Mouse (Mus musculus) frontal cortex, postnatal 36 days (tissue): ENCODE results near the gene Setd5.

Source experiments
- DNase-seq, 2 experiments: peaks; one replicate each; pipeline ENCODE4 v3.0.0; 2022; ENCODE audit warnings: low spot score in 2 of 2

The Setd5 gene

DNA sequence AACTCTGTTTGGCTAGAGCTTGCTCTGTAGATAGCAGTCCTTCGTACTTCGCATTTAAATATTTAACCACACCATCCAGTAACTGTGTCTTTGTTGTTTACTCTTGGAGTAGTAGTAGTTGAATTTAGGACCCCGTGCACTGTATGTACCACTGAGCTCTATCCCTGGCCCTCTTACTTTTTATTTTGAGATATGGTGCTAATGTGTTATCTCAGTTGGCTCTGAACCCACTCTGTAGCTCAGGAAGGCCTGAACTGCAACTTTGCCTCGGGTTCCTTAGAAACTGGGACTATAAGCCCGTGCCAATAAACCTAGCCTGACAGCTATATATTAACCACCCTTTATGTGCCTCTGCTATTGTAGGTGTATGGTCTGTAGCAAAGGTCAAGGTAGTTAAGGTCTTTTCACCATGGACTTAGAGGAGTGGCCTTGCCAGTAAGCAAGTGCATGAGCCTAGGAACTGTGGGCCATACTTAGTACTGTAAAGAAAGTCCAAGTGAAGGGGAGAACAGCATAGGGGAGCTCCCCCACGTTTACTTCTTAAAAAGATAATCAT lies 22.5 kb upstream of the Setd5 start:
- DNase-seq, result no peak

GRCm38 (mm10) chr6:113060892-113061563 lies 16.1 kb upstream of the Setd5 start:
- no peak for DNase-seq

DNA sequence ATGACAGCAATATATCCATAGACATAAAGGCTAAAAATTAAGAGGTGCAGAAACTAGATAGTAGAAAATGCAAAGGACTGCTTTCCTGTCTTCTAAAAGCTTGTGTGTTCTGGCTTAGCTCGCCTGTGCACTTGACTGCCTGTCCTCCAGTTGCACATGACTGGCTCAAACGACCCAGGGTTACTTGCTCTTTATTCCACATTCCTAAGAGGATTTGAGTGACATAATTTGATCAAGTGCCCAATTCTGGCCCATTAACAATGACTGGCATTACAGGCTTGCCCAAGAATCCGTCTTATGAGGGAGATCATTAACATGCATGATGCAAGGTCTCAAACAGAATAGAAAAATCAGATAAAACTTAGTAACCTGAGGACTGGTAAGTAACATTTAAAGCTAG lies 14.9 kb upstream of the Setd5 start:
- no peak for DNase-seq

DNA sequence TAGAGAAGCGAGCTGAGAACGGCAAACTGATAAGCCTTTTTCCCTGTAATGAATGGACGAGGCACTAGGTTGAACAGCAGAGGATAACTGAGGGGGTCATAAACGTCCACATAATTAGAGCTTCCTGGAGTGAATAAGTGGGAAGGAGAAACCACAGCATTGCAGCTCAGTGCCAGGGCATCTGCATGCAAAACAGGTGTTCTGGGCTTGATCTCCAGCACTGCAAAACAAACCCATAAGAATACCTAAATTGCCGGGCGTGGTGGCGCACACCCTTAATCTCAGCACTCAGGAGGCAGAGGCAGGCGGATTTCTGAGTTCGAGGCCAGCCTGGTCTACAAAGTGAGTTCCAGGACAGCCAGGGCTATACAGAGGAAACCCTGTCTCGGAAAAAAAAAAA lies 13.8 kb upstream of the Setd5 start:
- no peak for DNase-seq

GRCm38 (mm10) chr6:113065186-113065585 lies 12.0 kb upstream of the Setd5 start:
- DNase-seq, result no peak

- no peak for DNase-seq
Measured at GRCm38 (mm10) chr6:113069154-113069553, 8.0 kb upstream of the Setd5 start.

DNA sequence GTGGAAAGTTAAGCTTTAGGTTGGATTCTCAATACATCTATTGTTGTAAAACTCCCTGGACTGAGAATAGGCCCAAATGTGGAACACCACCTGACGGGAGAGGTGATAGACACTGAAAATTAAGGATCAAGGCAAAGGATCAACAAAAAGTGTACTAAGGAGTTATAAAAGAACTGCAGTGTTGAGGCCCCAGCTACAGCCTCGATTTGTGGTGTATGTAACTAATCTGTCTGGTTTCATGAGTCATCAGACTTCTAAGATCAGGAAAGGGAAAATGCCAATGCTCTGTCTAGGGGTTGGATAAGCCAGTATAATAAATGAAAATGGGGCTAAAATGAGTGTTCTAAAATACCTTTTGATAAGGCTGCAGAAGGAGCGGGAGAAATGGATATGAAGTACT lies 1.9 kb upstream of the Setd5 start:
- DNase-seq, result no peak

GRCm38 (mm10) chr6:113076012-113076685 lies 1.0 kb upstream of the Setd5 start:
- peak; percentile 85 to 91 for DNase-seq

- no peak for DNase-seq
Measured at GRCm38 (mm10) chr6:113077569-113078030, 435 bp downstream of the Setd5 start.

GRCm38 (mm10) chr6:113078031-113078721 lies 1.0 kb downstream of the Setd5 start:
- DNase-seq, result peak; percentile 31 to 38

- peak in 1 of 2 experiments; percentile 30 for DNase-seq
Measured at GRCm38 (mm10) chr6:113079492-113079891, 2.3 kb downstream of the Setd5 start.

DNA sequence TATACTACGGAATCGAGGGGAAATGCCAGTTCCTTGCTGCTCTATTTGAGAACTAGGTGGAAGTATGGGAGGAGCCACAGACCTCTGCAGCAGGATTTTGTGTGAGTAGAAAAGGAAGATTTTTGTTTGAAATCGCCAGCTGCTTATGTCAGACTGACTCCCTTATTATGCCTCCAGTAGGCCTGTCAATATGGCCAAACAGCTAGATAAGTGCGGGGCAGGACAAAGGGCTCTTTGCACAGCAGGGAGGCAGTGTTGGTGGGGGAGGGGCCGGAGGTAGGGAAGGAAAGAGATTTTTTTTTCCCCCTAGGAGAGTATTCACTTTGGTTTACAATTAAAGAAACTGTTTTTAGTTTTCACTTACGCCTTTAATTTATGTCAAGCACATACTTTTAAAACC lies 5.1 kb downstream of the Setd5 start:
- DNase-seq, result no peak

- DNase-seq, result no peak
Measured at GRCm38 (mm10) chr6:113084590-113084989, 7.4 kb downstream of the Setd5 start.

GRCm38 (mm10) chr6:113093206-113093605 lies 16.0 kb downstream of the Setd5 start:
- DNase-seq, result no peak

- DNase-seq, result no peak
Measured at GRCm38 (mm10) chr6:113095547-113095946, 18.4 kb downstream of the Setd5 start.

- no peak for DNase-seq
Measured at GRCm38 (mm10) chr6:113097662-113098061, 20.5 kb downstream of the Setd5 start.

- peak; percentile 84 to 93 for DNase-seq
Measured at GRCm38 (mm10) chr6:113099640-113100289, 22.6 kb downstream of the Setd5 start.

- no peak for DNase-seq
Measured at GRCm38 (mm10) chr6:113102541-113102940, 25.4 kb downstream of the Setd5 start.

- DNase-seq, result no peak
Measured at GRCm38 (mm10) chr6:113103765-113104164, 26.6 kb downstream of the Setd5 start.

DNA sequence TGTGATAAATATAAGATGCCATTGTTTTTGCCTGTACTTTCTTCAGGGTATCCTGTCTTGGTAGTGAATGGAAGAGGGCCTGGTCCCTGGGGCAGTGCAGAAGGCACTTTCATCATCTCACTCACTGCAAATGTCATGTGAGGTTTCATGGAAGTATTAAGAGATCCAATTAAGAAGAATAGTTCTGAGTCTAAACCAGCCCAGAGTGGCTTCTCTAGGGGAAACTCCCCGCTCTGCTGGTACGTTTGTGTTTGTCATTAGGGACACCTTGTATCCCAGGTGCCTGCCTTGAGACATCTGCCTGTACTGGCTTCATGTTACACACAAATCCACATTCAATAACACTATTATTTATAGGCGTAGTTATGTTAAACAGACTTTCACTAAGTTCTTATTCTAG lies 32.2 kb downstream of the Setd5 start:
- DNase-seq, result no peak

- DNase-seq, result no peak
Measured at GRCm38 (mm10) chr6:113109956-113110355, 32.8 kb downstream of the Setd5 start.

DNA sequence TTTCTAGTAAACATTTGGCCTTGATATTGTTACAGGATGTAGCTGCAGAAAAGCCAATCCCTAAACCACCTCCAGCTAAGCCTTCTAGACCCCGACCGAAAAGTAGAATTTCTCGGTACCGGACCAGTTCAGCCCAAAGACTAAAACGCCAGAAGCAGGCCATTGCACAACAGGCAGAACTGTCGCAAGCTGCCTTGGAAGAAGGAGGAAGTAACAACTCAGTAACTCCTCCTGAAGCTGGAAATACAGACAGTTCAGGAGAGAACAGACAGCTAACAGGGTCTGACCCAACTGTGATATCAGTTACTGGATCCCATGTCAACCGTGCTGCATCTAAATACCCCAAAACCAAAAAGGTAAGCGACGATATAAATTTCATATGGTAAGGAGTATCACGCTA lies 43.6 kb downstream of the Setd5 start:
- DNase-seq, result no peak
